Mouse (Mus musculus) left cerebral cortex, postnatal 14 days (tissue): ENCODE results near the gene Acaa1b. TPM values are rescaled to one million over a fixed set of nuclear protein-coding genes. Genes with fewer than 3 reads are reported as not detected.

Experiments
- DNase-seq, 2 experiments: peaks; one replicate each; pipeline ENCODE4 v3.0.0; 2021 to 2022; ENCODE audit warnings: low spot score in 2 of 2, mixed read lengths in 1 of 2
- intact Hi-C: fragments of 180-260 bp; cut with DNase I; formaldehyde crosslinking; loops from one replicate; pipeline ENCODE4 v1.15.1; 2025
- total RNA-seq, 2 experiments: library from RNA; stranded (reverse); gene quantifications; 2 replicates each; pipeline ENCODE4 v1.2.3; 2021

Acaa1b gene
- total RNA-seq, 2 experiments from 2014 or later, result 1.2 to 2.2 TPM

- peak in 1 of 2 experiments; percentile 58 for DNase-seq
Observed at GRCm38 (mm10) chr9:119100177-119100898, 56.6 kb downstream of the Acaa1b start.

More at GRCm38 (mm10) chr9:119100177-119100898, 56.6 kb downstream of the Acaa1b start:
- intact Hi-C loops, result loop anchor here (10.0 kb wide), 1 partner anchor 224 kb away; the partner anchor contains the start of gene Oxsr1

Other genes with a start within 250 kb of the Acaa1b start
- gene Ctdspl, start 230.6 kb downstream of the Acaa1b start, total RNA-seq, result 10 to 100 TPM; 31.5 to 36.6 TPM
- 1 to 10 TPM; 3.2 to 4.5 TPM for gene Vill, start 104.3 kb downstream of the Acaa1b start, total RNA-seq
- gene Plcd1, start 63.6 kb downstream of the Acaa1b start, total RNA-seq, result 10 to 100 TPM; 11.5 to 12.1 TPM
- 1 to 10 TPM; 1.8 to 3.1 TPM for gene Dlec1, start 54.6 kb downstream of the Acaa1b start, total RNA-seq
- not detected for gene Gm47289, start 2.1 kb upstream of the Acaa1b start, total RNA-seq
- gene Slc22a13, start 52.0 kb upstream of the Acaa1b start, total RNA-seq, result under 1 TPM in 1 of 2 experiments, not detected in 1; 0.19 TPM
- gene Oxsr1, start 165.3 kb upstream of the Acaa1b start, total RNA-seq, result 10 to 100 TPM; 33.2 to 36.4 TPM
- gene Acaa1a, start 182.6 kb upstream of the Acaa1b start, total RNA-seq, result 10 to 100 TPM; 67.2 to 73.8 TPM
- 1 to 10 TPM; 5.5 to 5.8 TPM for gene Myd88, start 184.3 kb upstream of the Acaa1b start, total RNA-seq
- gene Xylb, start 200.3 kb upstream of the Acaa1b start, total RNA-seq, result 1 to 10 TPM; 3.8 to 3.9 TPM
- gene Slc22a14, start 208.5 kb upstream of the Acaa1b start, total RNA-seq, result not detected
- 10 to 100 TPM; 12.7 to 14.6 TPM for gene Acvr2b, start 245.0 kb upstream of the Acaa1b start, total RNA-seq